Mouse (Mus musculus) liver, embryonic 14.5 days (tissue): ENCODE results near the gene Tlr9.

Source experiments
- CTCF ChIP-seq: IDR thresholded peaks from 2 replicates; pipeline ENCODE4 v1.5.1; 2016; ENCODE audit warnings: antibody characterized with exemption, low read depth, control low read depth
- EP300 ChIP-seq: IDR thresholded peaks from 2 replicates; pipeline ENCODE4 v1.6.1; 2016; ENCODE audit warnings: antibody characterized with exemption, low read depth

- TF ChIP-seq CTCF (no peak), EP300 (no peak)
These were observed 12.9 kb downstream of the Tlr9 start for GRCm38 (mm10) chr9:106235194-106235830.
